Mouse (Mus musculus) C2C12 (cell line): ENCODE results near the gene March4. TPM values are rescaled to one million over a fixed set of nuclear protein-coding genes. Genes with fewer than 3 reads are reported as not detected.

Source experiments
- H3K27me3 ChIP-seq: one replicate; pipeline ENCODE4 v1.6.1; 2011; ENCODE audit not compliant: control insufficient read depth, insufficient read depth, insufficient read length
- H3K36me3 ChIP-seq: one replicate; pipeline ENCODE4 v1.6.1; 2011; ENCODE audit not compliant: control insufficient read depth, insufficient read depth
- H3K4me3 ChIP-seq: one replicate; pipeline ENCODE4 v1.5.1; 2011; ENCODE audit warnings: mild to moderate bottlenecking, control low read depth; ENCODE audit not compliant: poor library complexity, insufficient read depth, severe bottlenecking
- H3K79me2 ChIP-seq: one replicate; pipeline ENCODE4 v1.6.1; 2011; ENCODE audit not compliant: control insufficient read depth, insufficient read depth
- H3K79me3 ChIP-seq: one replicate; pipeline ENCODE4 v1.6.1; 2011; ENCODE audit warnings: low read depth, control low read depth
- H3ac ChIP-seq: one replicate; pipeline ENCODE3; 2011; ENCODE audit warnings: low read depth; ENCODE audit not compliant: control insufficient read depth, insufficient read length
- CEBPB ChIP-seq: IDR thresholded peaks from one replicate; pipeline ENCODE4 v1.6.1; 2011; ENCODE audit warnings: low read depth, mild to moderate bottlenecking, control low read depth, moderate library complexity
- CTCF ChIP-seq: IDR thresholded peaks from one replicate; pipeline ENCODE4 v1.5.1; 2011; ENCODE audit not compliant: control insufficient read depth, insufficient read depth, insufficient read length
- FOSL1 ChIP-seq: IDR thresholded peaks from one replicate; pipeline ENCODE4 v1.8.0; 2011; ENCODE audit warnings: mild to moderate bottlenecking, low read length; ENCODE audit not compliant: poor library complexity, insufficient read depth, severe bottlenecking
- MAX ChIP-seq: IDR thresholded peaks from one replicate; pipeline ENCODE4 v1.6.1; 2011; ENCODE audit warnings: mild to moderate bottlenecking, control low read depth
- MYOD1 ChIP-seq: IDR thresholded peaks from one replicate; pipeline ENCODE4 v1.6.1; 2011; ENCODE audit warnings: low read depth; ENCODE audit not compliant: control insufficient read depth, insufficient read length
- MYOG ChIP-seq: IDR thresholded peaks from one replicate; pipeline ENCODE4 v1.6.1; 2011; ENCODE audit not compliant: control insufficient read depth, insufficient read length; ENCODE audit errors: extremely low read depth
- USF1 ChIP-seq: IDR thresholded peaks from one replicate; pipeline ENCODE4 v1.6.1; 2011; ENCODE audit warnings: low read depth, mild to moderate bottlenecking, control low read depth, moderate library complexity
- polyA plus RNA-seq: library from polyadenylated mRNA; unstranded; fragments of >200 nt; fragmentation: generic; extraction: Trizol; gene quantifications from one replicate; pipeline ENCODE4 v1.2.1, GENCODE M21; 2012; ENCODE audit warnings: missing spikeins

The March4 gene
- polyA plus RNA-seq, 1 experiment = 0.02 TPM

GRCm38 (mm10) chr1:72497609-72498008, 39.1 kb downstream of the March4 start:
- TF ChIP-seq MYOD1 (no peak), FOSL1 (no peak), USF1 (no peak), CTCF (no peak), MAX (no peak), MYOG (no peak), CEBPB (no peak)
- Histone ChIP-seq H3K4me3 (no peak overlapping the region), H3K79me2 (no peaks in the 10 kb centered on the region), H3K27me3 (no peaks in the 10 kb centered on the region), H3K79me3 (no peaks in the 10 kb centered on the region), H3ac (no peak overlapping the region), H3K36me3 (no peaks in the 10 kb centered on the region)

GRCm38 (mm10) chr1:72493454-72493853, 43.3 kb downstream of the March4 start:
- no peaks in the 10 kb centered on the region for H3K36me3 ChIP-seq
- TF ChIP-seq MYOG (no peak), FOSL1 (no peak), CTCF (no peak), MAX (no peak), CEBPB (no peak), USF1 (no peak), MYOD1 (no peak)
- H3K4me3 ChIP-seq = no peak overlapping the region
- H3K79me2 ChIP-seq = no peaks in the 10 kb centered on the region
- H3K27me3 ChIP-seq = no peaks in the 10 kb centered on the region
- H3K79me3 ChIP-seq = no peaks in the 10 kb centered on the region
- no peak overlapping the region for H3ac ChIP-seq

GRCm38 (mm10) chr1:72492666-72493065, 44.1 kb downstream of the March4 start:
- Histone ChIP-seq H3K79me3 (no peaks in the 10 kb centered on the region), H3K36me3 (no peaks in the 10 kb centered on the region), H3ac (no peak overlapping the region), H3K79me2 (no peaks in the 10 kb centered on the region), H3K27me3 (no peaks in the 10 kb centered on the region), H3K4me3 (no peak overlapping the region)
- no peak for TF ChIP-seq MYOG
- no peak for TF ChIP-seq MYOD1
- TF ChIP-seq CTCF = no peak
- TF ChIP-seq CEBPB = no peak
- no peak for TF ChIP-seq MAX
- no peak for TF ChIP-seq FOSL1
- TF ChIP-seq USF1 = no peak

- Histone ChIP-seq H3K79me3 (no peaks in the 10 kb centered on the region), H3K79me2 (no peaks in the 10 kb centered on the region), H3ac (no peak overlapping the region), H3K36me3 (no peaks in the 10 kb centered on the region), H3K4me3 (no peak overlapping the region), H3K27me3 (no peaks in the 10 kb centered on the region)
- TF ChIP-seq MYOG = no peak
- no peak for TF ChIP-seq FOSL1
- no peak for TF ChIP-seq CEBPB
- no peak for TF ChIP-seq MAX
- no peak for TF ChIP-seq USF1
- TF ChIP-seq CTCF = no peak
- TF ChIP-seq MYOD1 = no peak
These were observed 45.4 kb downstream of the March4 start for GRCm38 (mm10) chr1:72491307-72491706.

- no peak for TF ChIP-seq CTCF
- TF ChIP-seq MYOG = no peak
- TF ChIP-seq CEBPB = no peak
- no peak for TF ChIP-seq MYOD1
- TF ChIP-seq FOSL1 = no peak
- TF ChIP-seq MAX = no peak
- TF ChIP-seq USF1 = no peak
- Histone ChIP-seq H3K36me3 (no peaks in the 10 kb centered on the region), H3K27me3 (no peaks in the 10 kb centered on the region), H3K4me3 (no peak overlapping the region), H3ac (no peak overlapping the region), H3K79me2 (no peaks in the 10 kb centered on the region), H3K79me3 (no peaks in the 10 kb centered on the region)
These were observed 45.9 kb downstream of the March4 start for GRCm38 (mm10) chr1:72490801-72491200.

- no peak overlapping the region for H3ac ChIP-seq
- H3K4me3 ChIP-seq = no peak overlapping the region
- no peaks in the 10 kb centered on the region for H3K79me2 ChIP-seq
- H3K36me3 ChIP-seq = no peaks in the 10 kb centered on the region
- no peak for TF ChIP-seq MAX
- TF ChIP-seq FOSL1 = no peak
- TF ChIP-seq CTCF = no peak
- TF ChIP-seq CEBPB = no peak
- TF ChIP-seq USF1 = no peak
- no peak for TF ChIP-seq MYOD1
- no peak for TF ChIP-seq MYOG
- no peaks in the 10 kb centered on the region for H3K79me3 ChIP-seq
- H3K27me3 ChIP-seq = no peaks in the 10 kb centered on the region
These were observed 46.5 kb downstream of the March4 start for GRCm38 (mm10) chr1:72490193-72490592.
